Mouse (Mus musculus): ENCODE data around the gene Gas2l1. TPM values are rescaled to one million over a fixed set of nuclear protein-coding genes. Genes with fewer than 3 reads are reported as not detected.

Gas2l1 gene
- polyA plus RNA-seq (2014; fragmentation: Nextera tagmentation; extraction: Ambion mirVana), result 32.1 and 32.9 TPM in 2 replicates

DNA sequence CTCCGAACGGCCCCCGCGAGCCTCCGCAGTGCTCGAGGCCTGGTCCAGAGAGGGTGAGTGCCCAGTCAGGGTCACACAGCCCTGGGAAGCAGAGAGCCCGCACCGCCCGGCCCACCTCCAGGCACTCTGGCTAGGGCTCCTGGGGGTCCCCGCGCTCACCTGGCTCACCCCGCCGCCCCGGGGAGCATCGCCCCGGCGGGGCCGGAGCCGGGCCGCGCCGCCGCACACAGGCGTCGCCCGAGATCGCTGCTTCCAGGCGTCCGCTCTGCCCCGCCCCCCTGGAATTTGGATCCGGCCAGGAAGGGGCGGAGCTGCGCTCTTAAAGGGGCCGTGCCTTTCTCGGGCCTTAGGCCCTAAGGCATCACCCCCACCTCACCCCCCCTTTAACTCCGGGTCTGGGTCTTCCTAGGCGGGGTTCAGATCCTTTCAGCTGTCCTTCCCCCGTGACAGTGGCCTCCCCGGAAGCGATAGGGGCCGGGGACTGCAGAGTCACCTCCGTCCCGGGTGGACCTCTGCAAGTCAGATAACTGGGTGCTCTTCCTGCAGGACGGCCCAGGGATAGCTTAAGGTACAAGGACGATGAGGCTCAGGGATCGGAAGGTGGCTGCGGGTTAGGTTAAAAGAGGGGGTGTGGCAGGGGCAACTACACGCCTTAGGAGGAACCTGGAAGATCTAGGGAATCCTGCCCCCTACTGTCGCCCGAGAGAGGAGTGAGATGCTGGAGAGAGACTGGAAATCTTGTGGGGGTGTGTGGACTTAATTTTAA lies at the start of gene Gas2l1:
Gas2l1 (minus strand) TSS at position 272 of the 766 bp plus-strand sequence.
- WGBS, result under 1% methylated on average over 34 of the region's 50 CpGs
- H3K9me3 ChIP-seq (ENCODE audit: control insufficient read depth, low read length), result no peaks in the 10 kb centered on the region
- H3K27ac ChIP-seq (ENCODE audit: low read depth, low read length), result 0 out of 2 replicates have a peak within 1 kb of the TSS, but pooled peaks have one; percentile 34

DNA sequence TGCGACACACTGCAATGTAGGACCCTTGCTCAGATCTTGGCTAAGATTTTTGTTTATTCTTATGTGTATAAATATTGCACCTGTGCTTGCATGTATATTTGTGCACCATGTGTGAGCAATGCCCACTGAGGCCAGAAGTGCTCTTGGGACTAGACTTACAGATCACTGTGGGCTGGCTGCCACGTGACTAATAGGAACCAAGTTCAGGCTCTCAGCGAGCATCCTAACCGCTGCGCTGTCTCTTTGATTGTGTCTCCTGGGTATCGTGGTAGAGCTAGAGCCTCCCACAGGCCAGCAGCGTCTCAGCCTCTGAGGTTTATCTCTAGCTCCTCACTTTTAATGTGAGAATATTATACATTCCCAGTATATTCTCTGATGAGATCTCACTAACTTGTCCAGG lies 48.5 kb upstream of the Gas2l1 start:
- no peak overlapping the region for H3K9ac ChIP-seq (ENCODE audit: low read length)
- H3K36me3 ChIP-seq (ENCODE audit: control insufficient read depth, insufficient read depth, low read length), result no peaks in the 10 kb centered on the region
- no peaks in the 10 kb centered on the region for H3K27me3 ChIP-seq (ENCODE audit: control insufficient read depth, insufficient read depth, low read length)
- 87% methylated on average over 7 of the region's 7 CpGs for WGBS
- no peaks in the 10 kb centered on the region for H3K4me1 ChIP-seq (ENCODE audit: control insufficient read depth, insufficient read depth, low read length)
- no peaks in the 10 kb centered on the region for H3K9me3 ChIP-seq (ENCODE audit: control insufficient read depth, low read length)
- no peak overlapping the region for H3K4me3 ChIP-seq (ENCODE audit: low read depth, low read length)
- no peak overlapping the region for H3K4me2 ChIP-seq (ENCODE audit: low read depth)
- no peak overlapping the region for H3K27ac ChIP-seq (ENCODE audit: low read depth, low read length)
- no peak for DNase-seq (ENCODE audit: low spot score)
- ATAC-seq (ENCODE audit: insufficient read depth, low FRiP score, low TSS enrichment), result no peak

More for the DNA sequence above, at the start of gene Gas2l1:
- peaks cover 38% of the 10 kb centered on the region for H3K27me3 ChIP-seq (ENCODE audit: control insufficient read depth, insufficient read depth, low read length)
- peak within 1 kb of the TSS; percentile 91 for H3K4me2 ChIP-seq (ENCODE audit: low read depth)
- peak within 1 kb of the TSS; percentile 69 for H3K4me3 ChIP-seq (ENCODE audit: low read depth, low read length)
- DNase-seq (ENCODE audit: low spot score) (peak; percentile 91), ATAC-seq (ENCODE audit: insufficient read depth, low FRiP score, low TSS enrichment) (peak; percentile 77)
- peak within 1 kb of the TSS; percentile 63 for H3K9ac ChIP-seq (ENCODE audit: low read length)
- peaks cover 11% of the 10 kb centered on the region for H3K36me3 ChIP-seq (ENCODE audit: control insufficient read depth, insufficient read depth, low read length)
- H3K4me1 ChIP-seq (ENCODE audit: control insufficient read depth, insufficient read depth, low read length), result peaks cover 30% of the 10 kb centered on the region

DNA sequence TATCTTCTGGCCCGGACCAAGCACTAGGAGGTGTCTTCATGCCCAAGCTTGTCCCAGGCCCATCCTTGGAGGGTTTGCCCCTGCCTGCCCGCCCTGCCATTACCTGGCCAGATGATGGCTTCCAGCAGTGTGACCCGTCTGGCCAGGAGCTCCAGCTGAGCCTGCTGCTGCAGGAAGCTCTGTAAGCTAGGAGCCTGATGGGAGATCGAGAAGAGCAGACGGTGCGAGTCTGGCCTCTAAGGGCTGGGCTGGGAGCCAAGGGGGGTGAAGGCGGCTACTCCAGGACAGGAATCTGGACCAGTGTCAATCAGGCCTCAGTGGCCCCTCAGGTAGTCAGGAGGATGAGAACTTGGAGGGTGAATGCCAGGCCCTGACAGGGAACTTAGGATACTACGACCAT lies 44.3 kb upstream of the Gas2l1 start:
- ATAC-seq (ENCODE audit: insufficient read depth, low FRiP score, low TSS enrichment) (no peak), DNase-seq (ENCODE audit: low spot score) (no peak)
- H3K4me1 ChIP-seq (ENCODE audit: control insufficient read depth, insufficient read depth, low read length), result no peaks in the 10 kb centered on the region
- no peaks in the 10 kb centered on the region for H3K9me3 ChIP-seq (ENCODE audit: control insufficient read depth, low read length)
- H3K4me2 ChIP-seq (ENCODE audit: low read depth), result no peak overlapping the region
- H3K4me3 ChIP-seq (ENCODE audit: low read depth, low read length), result no peak overlapping the region
- H3K27ac ChIP-seq (ENCODE audit: low read depth, low read length), result no peak overlapping the region
- WGBS, result 74% methylated on average over 8 of the region's 8 CpGs
- H3K9ac ChIP-seq (ENCODE audit: low read length), result no peak overlapping the region
- no peaks in the 10 kb centered on the region for H3K27me3 ChIP-seq (ENCODE audit: control insufficient read depth, insufficient read depth, low read length)
- no peaks in the 10 kb centered on the region; the same call in 1 of the 2 replicates for H3K36me3 ChIP-seq (ENCODE audit: control insufficient read depth, insufficient read depth, low read length)

DNA sequence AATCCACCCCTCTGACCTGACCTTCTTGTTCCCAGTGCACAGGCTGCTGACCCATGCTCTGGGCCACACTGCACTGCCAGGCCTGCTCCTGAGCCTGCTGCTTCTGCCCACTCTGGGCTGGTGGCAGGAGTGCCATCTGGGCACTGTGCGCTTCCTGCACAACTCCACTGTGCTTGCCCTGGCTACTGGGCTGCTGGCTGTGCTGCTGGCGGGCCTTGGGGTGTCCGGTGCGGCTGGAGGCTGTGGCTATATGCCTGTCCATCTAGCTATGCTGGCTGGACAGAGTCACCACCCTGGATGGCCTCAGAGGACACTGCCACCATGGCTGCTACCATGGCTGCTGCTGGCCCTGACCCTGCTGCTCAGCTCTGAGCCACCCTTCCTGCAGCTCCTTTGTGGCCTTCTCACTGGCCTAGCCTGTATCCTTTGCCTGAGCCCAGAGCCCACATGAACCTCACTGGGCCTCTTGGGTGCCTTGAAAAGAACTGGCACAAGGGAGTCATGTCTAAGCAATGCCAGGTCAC lies 38.9 kb upstream of the Gas2l1 start:
- no peak for ATAC-seq (ENCODE audit: insufficient read depth, low FRiP score, low TSS enrichment)
- Histone ChIP-seq H3K4me1 (ENCODE audit: control insufficient read depth, insufficient read depth, low read length) (no peaks in the 10 kb centered on the region), H3K9ac (ENCODE audit: low read length) (no peak overlapping the region), H3K4me2 (ENCODE audit: low read depth) (no peak overlapping the region), H3K27ac (ENCODE audit: low read depth, low read length) (no peak overlapping the region), H3K36me3 (ENCODE audit: control insufficient read depth, insufficient read depth, low read length) (no peaks in the 10 kb centered on the region; the same call in 1 of the 2 replicates), H3K4me3 (ENCODE audit: low read depth, low read length) (no peak overlapping the region), H3K9me3 (ENCODE audit: control insufficient read depth, low read length) (no peaks in the 10 kb centered on the region), H3K27me3 (ENCODE audit: control insufficient read depth, insufficient read depth, low read length) (no peaks in the 10 kb centered on the region)
- DNase-seq (ENCODE audit: low spot score), result no peak
- WGBS, result 96% methylated on average over 4 of the region's 4 CpGs

DNA sequence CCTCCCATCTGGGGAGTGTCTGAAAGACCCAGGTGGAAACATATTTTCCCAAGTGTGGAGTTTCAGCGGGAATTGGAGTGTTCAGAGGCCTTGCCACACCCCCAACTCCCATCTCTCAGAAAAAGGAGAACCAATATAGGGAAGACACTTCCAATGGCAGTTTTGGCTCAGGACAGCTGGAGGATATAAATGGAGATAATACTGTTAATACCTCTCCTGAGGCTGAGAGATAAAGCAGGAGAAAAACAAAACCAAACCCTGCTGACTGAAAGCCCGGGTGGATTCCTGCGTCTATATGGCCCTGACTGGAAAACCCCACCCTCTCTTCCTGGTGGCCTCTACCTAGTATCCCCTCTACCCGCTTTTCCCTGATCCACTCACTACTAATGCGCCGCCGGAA lies 37.3 kb upstream of the Gas2l1 start:
- DNase-seq (ENCODE audit: low spot score) (no peak), ATAC-seq (ENCODE audit: insufficient read depth, low FRiP score, low TSS enrichment) (no peak)
- no peak overlapping the region for H3K4me2 ChIP-seq (ENCODE audit: low read depth)

DNA sequence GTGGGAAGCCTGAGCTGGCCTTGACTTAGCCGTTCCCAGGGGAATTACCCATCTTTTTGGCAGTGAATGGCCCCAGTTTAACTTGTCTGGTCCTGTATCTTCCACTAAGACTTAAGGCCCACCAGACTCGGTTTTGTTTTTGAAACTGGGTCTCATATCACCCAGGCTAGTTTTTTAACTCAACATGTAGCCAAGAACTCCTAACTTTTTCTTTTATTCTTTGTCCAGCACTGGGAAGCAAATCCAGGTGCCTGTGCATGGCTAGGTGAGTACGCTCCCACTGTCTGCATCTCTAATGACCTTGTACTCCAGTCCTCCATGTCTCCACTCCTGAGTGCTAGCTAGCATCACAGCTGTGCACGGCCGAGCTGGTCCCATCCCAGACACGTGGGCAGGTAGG lies 36.5 kb upstream of the Gas2l1 start:
- Histone ChIP-seq H3K4me3 (ENCODE audit: low read depth, low read length) (no peak overlapping the region), H3K9me3 (ENCODE audit: control insufficient read depth, low read length) (no peaks in the 10 kb centered on the region), H3K9ac (ENCODE audit: low read length) (no peak overlapping the region), H3K27me3 (ENCODE audit: control insufficient read depth, insufficient read depth, low read length) (no peaks in the 10 kb centered on the region), H3K27ac (ENCODE audit: low read depth, low read length) (no peak overlapping the region), H3K36me3 (ENCODE audit: control insufficient read depth, insufficient read depth, low read length) (no peaks in the 10 kb centered on the region; the same call in 1 of the 2 replicates), H3K4me2 (ENCODE audit: low read depth) (no peak overlapping the region), H3K4me1 (ENCODE audit: control insufficient read depth, insufficient read depth, low read length) (peaks cover 7% of the 10 kb centered on the region)
- 77% methylated on average over 6 of the region's 6 CpGs for WGBS
- DNase-seq (ENCODE audit: low spot score), result no peak
- ATAC-seq (ENCODE audit: insufficient read depth, low FRiP score, low TSS enrichment), result no peak

More for the DNA sequence above, 37.3 kb upstream of the Gas2l1 start:
- Histone ChIP-seq H3K9ac (ENCODE audit: low read length) (no peak overlapping the region), H3K27ac (ENCODE audit: low read depth, low read length) (no peak overlapping the region), H3K4me1 (ENCODE audit: control insufficient read depth, insufficient read depth, low read length) (peaks cover 2% of the 10 kb centered on the region), H3K27me3 (ENCODE audit: control insufficient read depth, insufficient read depth, low read length) (no peaks in the 10 kb centered on the region), H3K9me3 (ENCODE audit: control insufficient read depth, low read length) (no peaks in the 10 kb centered on the region), H3K4me3 (ENCODE audit: low read depth, low read length) (no peak overlapping the region), H3K36me3 (ENCODE audit: control insufficient read depth, insufficient read depth, low read length) (no peaks in the 10 kb centered on the region; the same call in 1 of the 2 replicates)
- 87% methylated on average over 7 of the region's 7 CpGs for WGBS

DNA sequence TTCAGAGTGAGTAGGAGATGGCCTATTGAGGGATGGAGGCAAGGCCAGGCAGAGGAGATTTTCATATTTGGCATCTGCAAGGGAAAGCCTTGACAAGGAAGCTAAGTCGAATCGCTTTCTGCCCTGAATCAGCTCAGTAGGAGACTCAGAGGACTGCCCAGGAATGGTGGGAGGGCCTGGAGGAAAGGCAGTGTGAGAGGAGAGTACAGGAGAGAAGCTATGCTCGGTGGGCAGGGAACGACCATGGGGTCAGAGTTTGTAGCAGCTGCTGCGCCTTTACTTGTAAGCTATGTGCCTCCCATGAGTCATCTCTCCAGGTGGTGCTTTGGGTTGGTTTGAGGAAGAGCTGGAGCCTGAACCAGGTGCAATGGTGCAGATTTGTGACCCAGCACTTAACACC lies 35.7 kb upstream of the Gas2l1 start:
- H3K9ac ChIP-seq (ENCODE audit: low read length), result no peak overlapping the region
- H3K36me3 ChIP-seq (ENCODE audit: control insufficient read depth, insufficient read depth, low read length), result no peaks in the 10 kb centered on the region; the same call in 1 of the 2 replicates
- H3K4me3 ChIP-seq (ENCODE audit: low read depth, low read length), result peak overlapping the region; percentile 90; the same call in 1 of the 2 replicates

DNA sequence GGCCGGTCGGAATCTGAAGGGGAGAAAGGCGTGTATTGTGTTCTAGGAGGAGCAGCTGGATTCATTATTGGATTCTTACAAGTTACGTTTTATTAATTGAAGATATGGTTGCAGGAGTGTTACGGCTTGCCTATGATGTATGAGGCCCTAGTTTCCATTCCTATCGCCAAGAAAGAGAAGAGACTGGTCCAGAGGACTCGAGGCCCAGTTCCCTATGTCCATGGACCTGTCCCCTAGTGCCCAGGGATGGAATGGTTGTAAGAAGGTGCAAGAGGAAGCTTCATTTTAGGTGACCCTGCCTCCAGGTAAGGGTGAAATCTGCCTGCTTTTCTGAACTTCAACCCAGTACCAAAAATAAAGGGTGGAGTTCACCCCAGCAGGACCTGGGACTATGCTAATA lies 35.2 kb upstream of the Gas2l1 start:
- Histone ChIP-seq H3K36me3 (ENCODE audit: control insufficient read depth, insufficient read depth, low read length) (no peaks in the 10 kb centered on the region; the same call in 1 of the 2 replicates), H3K9me3 (ENCODE audit: control insufficient read depth, low read length) (no peaks in the 10 kb centered on the region), H3K27me3 (ENCODE audit: control insufficient read depth, insufficient read depth, low read length) (no peaks in the 10 kb centered on the region), H3K27ac (ENCODE audit: low read depth, low read length) (peak overlapping the region; percentile 90; the same call in 1 of the 2 replicates), H3K4me3 (ENCODE audit: low read depth, low read length) (peak overlapping the region; percentile 90), H3K4me1 (ENCODE audit: control insufficient read depth, insufficient read depth, low read length) (peaks cover 10% of the 10 kb centered on the region), H3K9ac (ENCODE audit: low read length) (peak overlapping the region; percentile 93), H3K4me2 (ENCODE audit: low read depth) (peak overlapping the region; percentile 74)
- WGBS, result 2% methylated on average over 7 of the region's 7 CpGs
- DNase-seq (ENCODE audit: low spot score) (no peak), ATAC-seq (ENCODE audit: insufficient read depth, low FRiP score, low TSS enrichment) (no peak)

More for the DNA sequence above, 35.7 kb upstream of the Gas2l1 start:
- H3K4me1 ChIP-seq (ENCODE audit: control insufficient read depth, insufficient read depth, low read length), result peaks cover 9% of the 10 kb centered on the region
- no peak overlapping the region for H3K4me2 ChIP-seq (ENCODE audit: low read depth)
- H3K9me3 ChIP-seq (ENCODE audit: control insufficient read depth, low read length), result no peaks in the 10 kb centered on the region
- H3K27ac ChIP-seq (ENCODE audit: low read depth, low read length), result no peak overlapping the region
- no peaks in the 10 kb centered on the region for H3K27me3 ChIP-seq (ENCODE audit: control insufficient read depth, insufficient read depth, low read length)
- WGBS, result 49% methylated on average over 5 of the region's 5 CpGs
- DNase-seq (ENCODE audit: low spot score) (no peak), ATAC-seq (ENCODE audit: insufficient read depth, low FRiP score, low TSS enrichment) (no peak)
